Mouse (Mus musculus) granulocyte monocyte progenitor cell, adult 5-6 weeks (primary cell): ENCODE results near the gene Mroh8. TPM values are rescaled to one million over a fixed set of nuclear protein-coding genes. Genes with fewer than 3 reads are reported as not detected.
A peak's percentile ranks its signal among the peaks of the same experiment; 100 is the strongest.
"Not testable (repeated sequence)": the region's sequence is repeated elsewhere in the genome, so short reads cannot be mapped to it uniquely, and the experiment has no call there.

Experiments
- ATAC-seq: replicated peaks from 2 replicates; pipeline ENCODE4 v1.8.0; 2016; ENCODE audit warnings: mild to moderate bottlenecking, moderate TSS enrichment, inconsistent platforms; ENCODE audit not compliant: poor library complexity, severe bottlenecking
- total RNA-seq, 2 experiments: library from RNA; stranded (forward) in 1 of 2; stranded (reverse) in 1 of 2; fragments of 200-712, 200-1000 nt in 1 of 2; fragments of >200 nt in 1 of 2; fragmentation: Nextera tagmentation in 1 of 2; gene quantifications; 2 replicates each; pipeline ENCODE4 v1.2.3; 2014 to 2017

Mroh8 gene
- total RNA-seq, 2 experiments from 2014 or later = 0.19 to 0.36 TPM

- ATAC-seq = no peak
Observed at GRCm38 (mm10) chr2:157296105-157296689, 16.8 kb upstream of the Mroh8 start.

DNA sequence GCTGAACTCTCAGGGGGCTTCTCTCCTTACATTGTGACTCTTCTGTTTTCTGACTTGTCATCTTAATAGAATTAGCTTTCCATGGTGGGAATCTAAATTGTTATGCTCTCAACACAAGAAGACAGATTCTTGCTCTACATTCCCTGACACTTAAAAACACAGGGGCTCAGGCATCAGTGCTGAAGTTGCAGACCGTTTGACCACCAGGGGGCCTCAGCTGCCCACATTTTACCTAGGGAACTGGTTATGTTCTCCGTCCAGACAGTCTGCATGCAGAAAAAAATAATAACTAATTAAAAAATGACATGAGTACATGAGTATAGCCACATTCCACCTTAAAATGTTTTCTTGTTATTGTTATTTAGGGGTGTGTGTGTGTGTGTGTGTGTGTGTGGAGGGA is 12.7 kb upstream of the Mroh8 start:
- ATAC-seq = peak; percentile 71

GRCm38 (mm10) chr2:157288996-157289395 is 9.6 kb upstream of the Mroh8 start:
- ATAC-seq = no peak

DNA sequence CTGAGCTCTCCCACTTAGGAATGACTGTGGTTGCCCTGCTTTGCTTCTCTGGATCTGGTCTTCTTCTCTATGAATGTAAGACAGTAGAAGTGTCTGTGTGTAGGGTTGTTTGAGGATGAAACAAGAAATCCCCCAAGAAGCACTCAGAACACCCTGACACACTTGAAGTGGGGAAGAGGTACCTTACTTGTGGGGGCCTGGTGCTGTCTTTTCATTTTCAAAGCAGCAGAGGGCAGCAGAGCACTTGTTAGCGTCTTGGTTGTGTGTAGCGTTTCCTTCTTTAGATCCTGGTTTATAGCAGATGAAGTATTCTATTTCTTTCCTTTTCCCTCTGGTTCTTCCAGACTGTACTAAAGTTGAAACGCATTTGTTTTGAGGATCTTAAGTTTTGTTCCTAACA is 8.2 kb upstream of the Mroh8 start:
- ATAC-seq = peak; percentile 72

GRCm38 (mm10) chr2:157283321-157283720 is 4.0 kb upstream of the Mroh8 start:
- no peak for ATAC-seq

- ATAC-seq = peak; percentile 97
Observed at GRCm38 (mm10) chr2:157278717-157279415, 483 bp downstream of the Mroh8 start, which contains the start of gene Rpn2. TSS of gene Rpn2 (plus strand) at chr2:157279017.

- no peak for ATAC-seq
Observed at GRCm38 (mm10) chr2:157263832-157264231, 15.5 kb downstream of the Mroh8 start.

DNA sequence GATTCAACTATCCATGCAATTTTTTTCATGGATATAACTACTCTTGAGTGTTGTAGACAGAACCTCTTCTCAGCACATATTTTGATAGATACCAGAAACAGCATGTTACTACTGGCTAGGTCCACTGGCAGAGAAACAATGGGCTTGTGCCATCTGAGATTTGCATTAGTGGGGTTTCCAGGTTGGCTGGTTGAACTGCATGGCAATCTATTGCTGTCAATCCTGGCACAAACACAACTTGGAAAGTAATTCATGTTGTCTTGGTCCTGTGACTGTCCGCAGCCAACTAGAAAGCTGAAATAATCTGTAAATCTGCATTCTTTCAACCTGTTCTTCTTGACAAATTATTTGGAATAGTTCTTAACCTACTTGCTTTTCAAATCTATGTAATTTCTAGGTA is 16.2 kb downstream of the Mroh8 start:
- no peak for ATAC-seq

- no peak for ATAC-seq
Observed at GRCm38 (mm10) chr2:157262506-157262905, 16.8 kb downstream of the Mroh8 start.

GRCm38 (mm10) chr2:157261930-157262329 is 17.4 kb downstream of the Mroh8 start:
- no peak for ATAC-seq

- peak; percentile 86 for ATAC-seq
Observed at GRCm38 (mm10) chr2:157259720-157260119, 19.6 kb downstream of the Mroh8 start.

- no peak for ATAC-seq
Observed at GRCm38 (mm10) chr2:157248111-157248510, 31.2 kb downstream of the Mroh8 start.

GRCm38 (mm10) chr2:157245603-157246002 is 33.7 kb downstream of the Mroh8 start:
- ATAC-seq = no peak

DNA sequence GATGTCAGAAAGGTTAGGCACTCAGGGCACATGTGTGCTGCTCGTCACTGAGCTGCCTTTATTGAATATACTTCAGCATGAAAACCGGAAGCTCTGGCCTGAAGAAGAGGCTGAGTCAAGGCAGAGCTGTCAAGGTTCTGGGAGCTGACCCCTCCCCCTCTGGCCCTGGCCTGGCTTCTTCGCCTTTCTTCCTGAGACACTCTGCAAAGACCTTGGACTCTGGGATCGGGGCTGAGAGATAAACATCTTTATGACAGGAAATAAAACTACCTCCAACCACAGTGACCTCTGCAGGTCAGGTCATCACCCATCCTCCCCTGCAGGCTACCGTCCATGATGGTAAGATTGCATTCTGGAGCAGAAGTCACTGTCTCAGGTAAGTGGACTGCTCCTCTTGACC is 34.3 kb downstream of the Mroh8 start:
- no peak for ATAC-seq

DNA sequence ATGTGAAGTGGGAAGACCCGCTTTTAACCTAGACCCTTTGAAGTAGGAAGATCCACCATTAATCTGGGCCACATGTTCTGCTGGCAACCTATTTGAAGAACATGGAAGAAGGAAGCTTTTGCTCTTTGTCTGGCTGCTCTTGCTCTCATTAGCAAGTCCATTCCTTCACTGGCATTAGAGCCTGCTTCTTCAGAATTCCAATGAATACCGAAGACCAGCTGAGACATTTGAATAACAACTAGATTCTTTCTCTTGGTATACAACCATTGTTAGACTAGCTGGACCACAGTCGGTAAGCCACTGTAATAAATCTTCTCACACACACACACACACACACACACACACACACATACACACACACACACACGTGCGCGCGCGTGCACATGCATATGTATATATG is 43.4 kb downstream of the Mroh8 start:
- ATAC-seq = no peak

- not testable (repeated sequence) for ATAC-seq
Observed at GRCm38 (mm10) chr2:157221916-157222315, 57.4 kb downstream of the Mroh8 start.

GRCm38 (mm10) chr2:157220108-157220507 is 59.2 kb downstream of the Mroh8 start:
- no peak for ATAC-seq

GRCm38 (mm10) chr2:157211731-157212130 is 67.6 kb downstream of the Mroh8 start:
- no peak for ATAC-seq

GRCm38 (mm10) chr2:157204366-157205218 is 74.8 kb downstream of the Mroh8 start, which contains the start of gene Rbl1:
TSS of gene Rbl1 (minus strand) at chr2:157204534.
- ATAC-seq = peak; percentile 74

- ATAC-seq = no peak
Observed at GRCm38 (mm10) chr2:157203459-157204365, 75.6 kb downstream of the Mroh8 start.
